Mouse (Mus musculus): ENCODE data around the gene Cul4b. TPM values are rescaled to one million over a fixed set of nuclear protein-coding genes. Genes with fewer than 3 reads are reported as not detected.
"Not testable (repeated sequence)": the region's sequence is repeated elsewhere in the genome, so short reads cannot be mapped to it uniquely, and the experiment has no call there.

Gene Cul4b
- total RNA-seq (2017), result 62.3 and 67.9 TPM in 2 replicates

DNA sequence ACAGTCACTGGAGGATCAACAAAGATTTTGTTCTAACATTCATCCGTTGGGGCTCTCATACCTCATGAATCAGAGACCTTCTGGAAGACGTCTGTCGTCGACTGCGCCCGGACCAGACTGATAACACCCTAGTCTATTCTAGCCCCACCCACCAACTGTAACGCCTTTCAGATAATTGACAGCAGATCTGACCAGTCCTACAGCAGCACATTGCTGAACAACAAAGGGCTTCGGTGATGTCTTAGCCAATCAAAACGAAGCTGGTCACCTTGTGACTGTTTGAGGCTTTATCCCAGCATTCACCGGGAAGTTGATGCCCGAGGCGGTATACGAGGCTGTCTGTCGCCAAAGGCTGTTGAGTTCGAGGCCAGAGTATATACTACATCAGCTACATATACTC lies at the start of gene Cul4b:
Gene Cul4b, minus strand, starts transcription at position 119 of the 400 bp plus-strand sequence.
- ATAC-seq (replicated peaks in 1 of 2; ENCODE audit: insufficient read depth in 1 of 2, low FRiP score in 2 of 2, low TSS enrichment in 1 of 2, low read depth in 1 of 2, poor library complexity in 2 of 2, severe bottlenecking in 2 of 2), result no peak

DNA sequence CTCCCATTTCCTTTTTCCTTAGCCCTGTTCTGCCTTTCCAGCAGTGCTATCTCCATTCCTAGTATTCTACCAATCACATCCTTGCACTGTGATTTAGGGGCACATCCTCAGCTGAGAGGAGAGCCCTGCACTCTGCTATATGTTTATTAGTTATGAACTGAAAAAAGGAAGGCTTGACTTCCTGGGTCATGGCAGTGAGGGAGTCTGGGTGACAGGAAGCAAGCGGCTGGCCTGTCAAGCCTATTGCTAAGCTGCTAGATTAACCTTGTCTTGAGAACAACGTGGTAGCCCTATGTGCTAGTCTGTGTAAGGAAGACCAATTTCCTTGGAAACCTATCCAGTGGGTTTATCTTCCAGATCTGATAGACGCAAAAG lies 25.0 kb upstream of the Cul4b start:
- ATAC-seq (replicated peaks in 1 of 2; ENCODE audit: insufficient read depth in 1 of 2, low FRiP score in 2 of 2, low TSS enrichment in 1 of 2, low read depth in 1 of 2, poor library complexity in 2 of 2, severe bottlenecking in 2 of 2), result peak; percentile 23 to 56; a peak in 1 of 4 replicates

DNA sequence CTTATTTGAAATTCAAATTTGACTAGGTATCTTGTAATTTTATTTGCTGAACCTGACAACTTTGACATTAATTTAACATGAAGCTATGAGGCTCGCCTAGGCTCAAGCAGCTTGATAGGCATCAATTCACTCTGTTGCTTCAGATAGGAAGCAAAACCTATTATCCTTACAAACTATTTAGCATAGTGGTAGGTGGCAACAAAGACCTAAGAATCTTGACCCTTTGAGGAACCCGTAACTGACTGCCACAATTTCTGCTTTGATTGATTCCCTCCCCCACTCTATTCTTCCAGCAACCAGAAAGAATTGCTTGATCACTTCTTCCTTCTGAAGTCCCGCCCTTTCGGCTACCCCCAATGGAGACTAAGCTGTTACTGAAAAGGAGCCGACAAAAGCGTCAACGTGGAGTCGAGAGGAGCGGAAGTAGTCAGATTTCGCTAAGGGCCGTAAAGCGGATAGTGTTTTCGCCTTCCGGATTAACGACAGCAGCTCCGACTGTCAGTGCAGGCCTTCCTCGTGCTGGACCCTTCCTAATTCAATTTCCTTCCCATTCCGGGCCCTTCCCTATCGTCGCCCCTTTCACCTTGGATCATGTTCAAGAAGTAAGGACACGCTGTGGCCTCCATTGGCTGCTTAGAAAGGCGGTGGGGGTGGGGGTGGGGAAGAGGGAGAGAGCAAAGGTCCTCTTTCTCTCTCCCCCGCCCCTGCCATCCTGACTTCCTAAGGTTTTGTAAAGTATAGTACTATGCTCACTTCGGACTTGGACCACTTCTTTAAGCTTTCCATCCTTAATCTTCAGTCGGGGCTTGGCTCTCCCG lies 24.4 kb upstream of the Cul4b start, which contains the start of gene Mcts1:
Gene Mcts1, plus strand, starts transcription at position 402 of the 818 bp plus-strand sequence.
- ATAC-seq (replicated peaks in 1 of 2; ENCODE audit: insufficient read depth in 1 of 2, low FRiP score in 2 of 2, low TSS enrichment in 1 of 2, low read depth in 1 of 2, poor library complexity in 2 of 2, severe bottlenecking in 2 of 2), result peak; percentile 99 to 100

DNA sequence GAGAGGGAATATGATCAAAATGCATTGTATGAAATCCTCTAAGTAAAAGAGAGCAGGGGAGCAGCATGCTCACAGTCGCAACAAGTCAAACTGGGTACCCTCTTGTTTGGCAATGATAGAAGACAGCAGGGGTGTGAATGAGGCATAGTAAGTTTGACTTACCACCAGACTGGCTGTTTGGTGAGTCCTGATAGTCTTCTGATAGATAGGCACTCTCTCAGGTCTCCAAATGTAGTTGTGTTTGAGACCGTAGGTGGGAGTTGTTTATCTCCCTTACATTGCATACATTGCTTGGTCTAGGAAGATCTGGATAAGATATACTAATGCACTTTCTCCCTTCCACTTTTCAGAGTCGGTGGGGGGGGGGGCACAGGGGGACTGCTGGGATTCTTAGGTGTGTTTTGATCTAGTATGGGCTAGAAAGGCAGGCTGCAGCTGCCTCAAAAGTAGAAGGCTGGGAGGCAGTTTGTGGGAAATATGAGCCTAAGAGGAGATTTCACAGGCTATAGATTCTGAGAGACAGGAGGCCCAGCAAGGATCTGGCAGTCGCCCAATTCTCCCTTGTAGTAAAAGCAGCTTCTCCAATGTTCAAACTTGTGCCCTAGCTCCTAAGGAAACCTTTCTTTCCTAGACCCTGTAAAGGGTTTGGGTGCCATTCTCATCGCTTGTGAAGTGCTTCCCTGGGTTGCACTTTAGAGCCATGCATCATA lies 17.3 kb upstream of the Cul4b start:
- ATAC-seq (replicated peaks in 1 of 2; ENCODE audit: insufficient read depth in 1 of 2, low FRiP score in 2 of 2, low TSS enrichment in 1 of 2, low read depth in 1 of 2, poor library complexity in 2 of 2, severe bottlenecking in 2 of 2), result no peak

DNA sequence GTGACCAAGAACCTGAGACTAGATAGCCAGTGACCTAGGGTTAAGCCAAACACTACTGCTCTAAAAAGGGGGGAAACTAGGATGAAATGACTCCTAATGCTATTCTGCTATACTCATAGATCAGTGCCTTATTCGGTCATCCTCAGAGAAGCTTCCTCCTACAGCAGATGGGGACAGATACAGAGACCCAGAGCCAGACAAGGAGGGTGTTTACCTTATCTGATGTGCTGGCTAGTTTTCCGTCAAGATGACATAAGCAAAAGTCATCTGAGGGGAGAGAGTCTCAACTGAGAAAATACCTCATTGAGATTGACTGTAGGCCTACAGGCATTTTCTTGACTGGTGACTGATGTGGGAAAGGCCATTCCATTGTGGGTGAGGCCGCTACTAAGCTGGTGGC lies 15.8 kb upstream of the Cul4b start:
- no peak for ATAC-seq (replicated peaks in 1 of 2; ENCODE audit: insufficient read depth in 1 of 2, low FRiP score in 2 of 2, low TSS enrichment in 1 of 2, low read depth in 1 of 2, poor library complexity in 2 of 2, severe bottlenecking in 2 of 2)

DNA sequence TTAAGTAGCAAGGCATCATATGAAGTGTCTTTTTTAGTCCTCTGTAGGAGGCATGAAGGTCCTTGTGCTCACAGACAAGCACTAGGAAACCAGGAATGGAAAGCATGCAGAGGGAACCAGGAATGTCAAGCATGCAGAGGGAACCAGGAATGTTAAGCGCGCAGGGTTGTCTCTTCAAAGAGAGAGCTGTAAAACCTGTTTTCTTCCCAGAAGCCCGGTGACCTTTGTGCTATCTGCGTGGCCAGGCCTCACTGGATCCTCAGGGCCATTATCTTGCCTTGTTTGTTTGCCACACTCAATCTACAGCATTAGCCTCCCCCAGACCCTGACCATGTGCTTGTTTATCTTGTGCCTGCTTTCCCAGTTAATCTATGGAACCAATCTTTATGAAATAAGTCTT lies 13.8 kb upstream of the Cul4b start:
- ATAC-seq (replicated peaks in 1 of 2; ENCODE audit: insufficient read depth in 1 of 2, low FRiP score in 2 of 2, low TSS enrichment in 1 of 2, low read depth in 1 of 2, poor library complexity in 2 of 2, severe bottlenecking in 2 of 2), result no peak

DNA sequence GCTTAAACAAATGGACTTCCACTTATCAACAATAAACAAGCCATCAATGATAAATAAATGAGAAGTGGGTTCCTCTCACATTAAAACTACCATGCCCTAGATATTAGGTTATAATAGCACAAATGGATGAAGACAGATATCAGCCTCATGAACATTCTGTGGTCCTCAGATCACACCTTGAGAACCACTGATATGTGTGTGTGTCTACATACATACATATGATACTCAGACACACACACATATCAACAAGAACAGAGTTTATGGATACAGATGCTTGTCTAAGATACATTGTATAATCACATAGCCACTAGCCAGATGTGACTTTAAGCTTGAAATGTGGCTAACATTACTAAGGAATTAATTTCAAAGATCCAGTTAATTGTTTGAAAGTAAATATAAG lies 7.3 kb upstream of the Cul4b start:
- ATAC-seq (replicated peaks in 1 of 2; ENCODE audit: insufficient read depth in 1 of 2, low FRiP score in 2 of 2, low TSS enrichment in 1 of 2, low read depth in 1 of 2, poor library complexity in 2 of 2, severe bottlenecking in 2 of 2), result no peak

DNA sequence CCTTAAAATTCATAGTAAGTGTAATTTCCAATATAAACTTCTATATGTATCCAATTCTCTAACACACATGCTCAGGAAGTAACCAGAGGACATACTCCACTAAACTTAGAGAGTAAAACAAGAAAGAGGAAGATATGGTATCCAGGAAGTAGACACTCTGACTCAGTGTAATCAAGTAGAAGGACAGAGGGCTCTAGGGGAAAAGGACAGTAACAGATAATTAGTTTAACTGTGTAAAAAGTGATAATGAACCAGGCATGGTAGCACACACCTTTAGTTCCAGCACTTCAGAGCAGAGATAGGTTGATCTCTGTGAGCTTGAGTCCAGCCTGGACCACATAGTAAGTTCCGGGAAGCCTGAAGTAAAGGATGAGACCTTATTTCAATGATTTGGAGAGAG lies 5.1 kb upstream of the Cul4b start:
- no peak for ATAC-seq (replicated peaks in 1 of 2; ENCODE audit: insufficient read depth in 1 of 2, low FRiP score in 2 of 2, low TSS enrichment in 1 of 2, low read depth in 1 of 2, poor library complexity in 2 of 2, severe bottlenecking in 2 of 2)

DNA sequence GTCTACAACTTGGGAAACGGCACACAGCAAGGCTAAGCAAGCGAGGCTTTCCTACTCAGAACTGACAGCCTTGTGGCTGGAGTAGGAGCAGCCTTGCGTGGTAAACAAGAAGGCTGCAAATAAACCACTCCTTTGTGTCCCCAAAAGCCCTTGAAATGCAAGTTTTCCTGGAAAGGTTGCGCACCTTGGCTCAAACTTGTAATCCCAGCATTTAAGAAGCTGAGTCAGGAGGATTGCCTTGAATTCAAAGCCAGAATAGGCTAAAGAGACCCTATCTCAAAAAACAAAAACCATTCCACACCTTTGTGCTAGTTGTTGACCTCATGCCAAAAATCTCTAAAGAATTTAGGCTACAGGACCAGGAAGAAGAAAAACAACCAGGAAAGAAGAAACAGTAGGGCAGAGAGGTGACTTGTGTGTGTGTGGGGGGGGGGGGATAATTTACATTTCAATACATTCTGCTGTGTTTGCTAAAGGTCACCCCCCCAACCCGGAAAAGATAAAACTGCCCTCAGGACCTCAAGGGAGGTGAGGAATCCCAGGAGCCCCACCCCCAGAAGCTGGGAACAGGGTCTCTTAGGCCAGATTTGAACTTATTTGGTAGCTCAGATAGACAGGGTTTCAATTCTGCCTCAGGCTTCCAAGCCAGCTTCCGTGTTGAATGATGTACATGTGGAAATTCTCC lies 9.3 kb downstream of the Cul4b start:
- ATAC-seq (replicated peaks in 1 of 2; ENCODE audit: insufficient read depth in 1 of 2, low FRiP score in 2 of 2, low TSS enrichment in 1 of 2, low read depth in 1 of 2, poor library complexity in 2 of 2, severe bottlenecking in 2 of 2), result no peak

DNA sequence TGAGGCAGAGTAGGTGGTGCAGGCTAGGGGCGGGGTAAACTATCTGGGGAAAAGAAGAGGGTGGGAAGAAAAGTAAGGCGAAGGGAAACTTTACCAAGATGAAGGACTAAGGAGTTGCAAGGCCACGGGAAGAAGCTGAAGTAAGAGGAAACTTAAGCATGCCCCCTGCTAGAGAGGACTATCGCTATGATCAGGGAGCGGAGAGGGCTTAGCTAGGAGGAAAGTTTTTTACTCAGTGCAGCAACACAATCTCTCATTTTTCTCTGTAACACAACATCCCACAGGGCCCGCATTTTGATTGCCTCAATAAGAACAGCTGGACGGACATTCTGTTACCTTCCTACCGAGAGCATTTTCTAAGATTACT lies 10.8 kb downstream of the Cul4b start:
- 0 out of 4 replicates have a peak, but pooled peaks of 1 of the 2 experiments have one; percentile 8 for ATAC-seq (replicated peaks in 1 of 2; ENCODE audit: insufficient read depth in 1 of 2, low FRiP score in 2 of 2, low TSS enrichment in 1 of 2, low read depth in 1 of 2, poor library complexity in 2 of 2, severe bottlenecking in 2 of 2)

DNA sequence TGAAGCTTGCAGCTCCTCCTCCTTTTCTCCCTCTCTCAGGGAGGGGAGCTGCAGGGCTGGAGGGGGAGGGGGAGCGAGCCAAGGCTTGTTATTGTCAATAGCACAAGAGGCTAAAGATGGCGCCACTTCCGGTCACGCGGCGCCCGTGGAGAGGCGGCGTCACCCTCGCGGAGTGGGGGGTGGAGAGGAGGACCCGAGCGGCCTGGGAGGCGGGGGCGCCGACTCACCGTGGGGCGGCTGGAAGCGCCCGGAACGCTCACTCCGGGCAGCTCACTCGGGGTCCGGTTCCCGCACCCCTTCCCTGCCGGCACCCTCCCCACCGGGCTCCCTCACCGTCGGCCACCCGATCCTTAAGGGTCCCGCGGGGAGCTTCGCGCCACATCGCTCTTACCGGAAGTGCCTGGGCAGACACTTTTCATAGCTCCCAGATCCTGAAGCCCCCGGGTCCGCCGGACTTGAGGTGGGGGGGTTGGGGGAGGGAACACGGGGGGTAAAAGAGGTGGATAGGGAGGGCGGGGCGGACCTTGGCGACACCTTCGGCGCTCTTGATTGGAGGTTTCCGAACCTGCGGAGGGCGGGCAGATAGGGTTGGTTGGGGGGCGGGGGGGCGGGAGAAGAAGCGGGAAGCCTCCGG lies 11.3 kb downstream of the Cul4b start:
- peak; percentile 78 to 96 for ATAC-seq (replicated peaks in 1 of 2; ENCODE audit: insufficient read depth in 1 of 2, low FRiP score in 2 of 2, low TSS enrichment in 1 of 2, low read depth in 1 of 2, poor library complexity in 2 of 2, severe bottlenecking in 2 of 2)

DNA sequence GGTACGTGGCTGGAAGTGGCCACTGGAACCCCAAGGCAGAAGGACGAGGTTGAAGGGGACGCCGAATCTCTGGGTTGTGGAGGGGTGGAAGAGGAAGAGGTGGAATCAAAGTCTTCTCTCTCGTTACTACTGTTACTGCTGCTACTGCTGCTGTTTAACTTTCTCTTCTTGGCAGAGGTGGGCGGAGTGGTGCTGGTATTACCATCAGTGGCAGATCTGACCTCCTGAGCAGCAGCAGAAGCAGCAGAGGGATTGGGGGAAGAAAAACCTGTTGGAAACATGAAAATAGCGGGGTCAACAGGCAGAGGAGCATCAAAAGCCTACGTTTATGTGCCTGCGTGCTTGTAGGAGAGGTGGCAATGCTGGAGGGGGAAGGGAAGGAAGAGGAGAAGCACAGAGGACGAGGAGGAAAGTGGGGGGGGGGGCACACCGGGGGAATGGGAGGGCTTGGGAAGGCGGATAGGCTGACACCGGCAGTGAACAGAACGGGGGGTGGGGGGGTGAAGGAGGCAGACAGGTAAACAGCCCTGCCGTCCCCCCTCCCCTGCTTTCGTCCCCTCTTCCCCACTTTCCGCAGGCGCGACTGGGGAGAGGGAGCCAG lies 12.0 kb downstream of the Cul4b start:
- no peak; a peak in 1 of 4 replicates for ATAC-seq (replicated peaks in 1 of 2; ENCODE audit: insufficient read depth in 1 of 2, low FRiP score in 2 of 2, low TSS enrichment in 1 of 2, low read depth in 1 of 2, poor library complexity in 2 of 2, severe bottlenecking in 2 of 2)

DNA sequence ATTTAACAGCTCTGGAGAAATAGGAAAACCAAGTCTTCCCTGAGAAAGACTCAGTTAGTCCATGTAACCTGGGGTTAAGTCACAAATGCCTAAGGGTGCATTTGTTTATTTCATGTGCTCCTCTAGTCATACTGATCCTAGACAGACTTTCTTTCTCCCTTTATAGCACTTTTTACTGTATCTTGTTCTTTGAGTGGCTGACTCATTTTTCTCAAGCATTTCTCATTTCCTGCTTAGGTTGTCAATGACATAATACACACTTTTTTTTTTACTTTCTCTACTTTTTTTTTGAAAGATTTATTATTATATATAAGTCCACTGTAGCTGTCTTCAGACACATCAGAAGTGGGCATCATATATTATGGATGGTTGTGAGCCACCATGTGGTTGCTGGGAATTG lies 22.7 kb downstream of the Cul4b start:
- no peak for ATAC-seq (replicated peaks in 1 of 2; ENCODE audit: insufficient read depth in 1 of 2, low FRiP score in 2 of 2, low TSS enrichment in 1 of 2, low read depth in 1 of 2, poor library complexity in 2 of 2, severe bottlenecking in 2 of 2)

DNA sequence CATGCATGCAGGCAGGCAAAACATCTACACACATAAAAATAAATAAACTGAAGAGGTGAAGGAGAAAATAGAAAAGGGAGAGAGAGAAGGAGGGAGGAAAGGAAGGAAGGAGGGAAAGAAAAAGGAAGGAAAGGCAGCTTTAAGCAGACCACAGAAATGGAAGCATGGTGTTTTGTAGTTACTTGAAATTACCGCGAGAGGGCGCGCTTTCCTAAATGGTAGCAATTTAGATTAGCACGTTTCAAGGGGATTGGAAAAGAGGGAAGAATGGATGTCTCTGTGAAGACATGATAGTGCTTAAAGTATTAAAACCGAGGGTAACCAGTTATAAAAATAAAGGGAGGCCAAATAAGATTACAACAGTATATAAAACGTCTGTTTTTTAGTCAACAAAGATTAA lies 61.4 kb downstream of the Cul4b start:
- no peak for ATAC-seq (replicated peaks in 1 of 2; ENCODE audit: insufficient read depth in 1 of 2, low FRiP score in 2 of 2, low TSS enrichment in 1 of 2, low read depth in 1 of 2, poor library complexity in 2 of 2, severe bottlenecking in 2 of 2)

DNA sequence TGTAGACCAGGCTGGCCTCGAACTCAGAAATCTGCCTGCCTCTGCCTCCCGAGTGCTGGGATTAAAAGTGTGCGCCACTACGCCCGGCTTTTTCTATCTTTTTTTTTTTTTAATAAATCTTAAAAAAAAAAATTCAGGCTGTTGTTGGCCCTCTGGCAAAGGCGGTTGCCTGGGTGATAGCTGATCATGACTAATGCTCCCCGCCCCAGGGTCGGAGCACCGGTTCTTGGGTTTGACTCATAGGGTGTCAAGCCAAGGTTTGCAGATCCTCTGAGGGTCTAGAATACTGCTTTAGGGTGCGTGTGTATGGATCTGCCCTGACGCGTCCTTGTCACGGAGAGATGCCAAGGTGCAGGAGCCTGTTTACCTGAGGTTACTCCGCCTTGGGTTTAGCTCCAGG lies 71.2 kb downstream of the Cul4b start:
- ATAC-seq (replicated peaks in 1 of 2; ENCODE audit: insufficient read depth in 1 of 2, low FRiP score in 2 of 2, low TSS enrichment in 1 of 2, low read depth in 1 of 2, poor library complexity in 2 of 2, severe bottlenecking in 2 of 2), result no peak

DNA sequence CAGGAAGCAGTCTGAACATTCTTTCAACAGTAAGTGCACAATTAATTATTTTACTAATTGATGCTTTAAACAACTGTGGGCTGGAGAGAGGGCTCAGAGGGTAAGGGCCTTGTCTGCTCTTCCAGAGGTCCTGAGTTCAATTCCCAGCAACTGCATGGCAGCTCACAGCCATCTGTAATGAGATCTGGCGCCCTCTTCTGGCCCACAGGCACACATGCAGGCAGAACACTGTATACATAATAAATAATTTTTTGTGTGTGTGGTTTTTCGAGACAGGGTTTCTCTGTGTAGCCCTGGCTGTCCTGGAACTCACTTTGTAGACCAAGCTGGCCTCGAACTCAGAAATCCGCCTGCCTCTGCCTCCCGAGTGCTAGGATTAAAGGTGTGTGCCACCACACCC lies 73.8 kb downstream of the Cul4b start:
- ATAC-seq (replicated peaks in 1 of 2; ENCODE audit: insufficient read depth in 1 of 2, low FRiP score in 2 of 2, low TSS enrichment in 1 of 2, low read depth in 1 of 2, poor library complexity in 2 of 2, severe bottlenecking in 2 of 2), result not testable (repeated sequence)

DNA sequence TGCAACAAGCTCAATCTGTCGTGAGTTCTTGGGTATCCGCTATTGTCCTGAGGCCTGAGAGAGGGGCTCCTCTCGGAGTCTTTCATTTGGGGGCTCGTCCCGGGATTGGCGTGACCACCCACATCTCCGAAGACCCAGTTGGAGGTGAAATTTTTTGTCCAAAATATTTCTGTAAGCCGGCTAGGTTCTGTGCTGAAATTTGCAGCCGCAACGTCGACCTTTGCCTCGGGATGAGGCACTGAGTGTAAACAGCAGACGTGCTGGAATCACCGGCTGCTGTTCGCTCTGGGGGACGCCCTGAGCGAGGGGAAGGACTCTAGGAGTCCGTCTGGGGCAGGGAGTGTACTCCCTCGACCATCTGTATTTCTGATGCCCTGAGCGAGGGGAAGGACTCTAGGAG lies 90.5 kb downstream of the Cul4b start:
- not testable (repeated sequence) for ATAC-seq (replicated peaks in 1 of 2; ENCODE audit: insufficient read depth in 1 of 2, low FRiP score in 2 of 2, low TSS enrichment in 1 of 2, low read depth in 1 of 2, poor library complexity in 2 of 2, severe bottlenecking in 2 of 2)

All from hematopoietic stem cell, adult 5-6 weeks (primary cell).